Mouse (Mus musculus): ENCODE data around the gene Adamts15.

- TF ChIP-seq POLR2AphosphoS5 (IDR thresholded peaks at IDR 0.05; ENCODE audit: insufficient replicate concordance, low read depth, low read length) (no peak), CTCF (IDR thresholded peaks at IDR 0.05; ENCODE audit: low read depth, low read length) (no peak)
Observed at GRCm38 (mm10) chr9:30914241-30914640, 8.0 kb downstream of the Adamts15 start.
